Mouse (Mus musculus) G1E-ER4 (cell line): Measurements from ENCODE around the gene Ecel1. TPM values are rescaled to one million over a fixed set of nuclear protein-coding genes. Genes with fewer than 3 reads are reported as not detected.

Experiments used
- GATA1 ChIP-seq: IDR thresholded peaks from one replicate; pipeline ENCODE4 v1.8.0; 2012; ENCODE audit warnings: low read length, inconsistent platforms
- polyA plus RNA-seq: library from polyadenylated mRNA; stranded (reverse); fragments of >175 nt; gene quantifications from 2 replicates; pipeline ENCODE4 v1.2.3, GENCODE M21; 2012

Ecel1 gene
- polyA plus RNA-seq, 1 experiment = not detected

- no peak for TF ChIP-seq GATA1
These were observed 13.9 kb downstream of the Ecel1 start for GRCm38 (mm10) chr1:87142456-87142855.

GRCm38 (mm10) chr1:87141550-87141949 is 14.8 kb downstream of the Ecel1 start:
- TF ChIP-seq GATA1 = no peak

- no peak for TF ChIP-seq GATA1
These were observed 24.5 kb downstream of the Ecel1 start for GRCm38 (mm10) chr1:87131803-87132202.

- TF ChIP-seq GATA1 = no peak
These were observed 28.9 kb downstream of the Ecel1 start for GRCm38 (mm10) chr1:87127206-87128030.

- no peak for TF ChIP-seq GATA1
These were observed 31.6 kb downstream of the Ecel1 start, which contains the start of gene Akp3 for GRCm38 (mm10) chr1:87124673-87125072. Akp3 (plus strand) TSS chr1:87124973.

- no peak for TF ChIP-seq GATA1
These were observed 41.5 kb downstream of the Ecel1 start for GRCm38 (mm10) chr1:87114784-87115183.

GRCm38 (mm10) chr1:87111719-87112354 is 44.5 kb downstream of the Ecel1 start:
- TF ChIP-seq GATA1 = no peak

GRCm38 (mm10) chr1:87108564-87108963 is 47.8 kb downstream of the Ecel1 start:
- TF ChIP-seq GATA1 = no peak

- no peak for TF ChIP-seq GATA1
These were observed 49.8 kb downstream of the Ecel1 start for GRCm38 (mm10) chr1:87106536-87106935.

GRCm38 (mm10) chr1:87103936-87104335 is 52.4 kb downstream of the Ecel1 start:
- no peak for TF ChIP-seq GATA1

GRCm38 (mm10) chr1:87102114-87102513 is 54.2 kb downstream of the Ecel1 start:
- TF ChIP-seq GATA1 = no peak

GRCm38 (mm10) chr1:87101411-87101810 is 54.9 kb downstream of the Ecel1 start, which contains the start of gene Alpi:
Alpi (minus strand) TSS chr1:87101606.
- TF ChIP-seq GATA1 = no peak

GRCm38 (mm10) chr1:87098358-87098975 is 57.9 kb downstream of the Ecel1 start:
- no peak for TF ChIP-seq GATA1

Other genes starting within 250 kb of the Ecel1 start
- gene Alppl2, start 66.6 kb downstream of the Ecel1 start, polyA plus RNA-seq = not detected in 2 replicates
- not detected in 2 replicates for gene Alpi, start 54.9 kb downstream of the Ecel1 start, polyA plus RNA-seq
- not detected in 2 replicates for gene Akp3, start 31.5 kb downstream of the Ecel1 start, polyA plus RNA-seq
- gene Prss56, start 26.8 kb upstream of the Ecel1 start, polyA plus RNA-seq = not detected in 2 replicates
- gene Chrnd, start 34.1 kb upstream of the Ecel1 start, polyA plus RNA-seq = not detected in 2 replicates
- not detected in 2 replicates for gene Chrng, start 48.1 kb upstream of the Ecel1 start, polyA plus RNA-seq
- 39.0 and 39.3 TPM in 2 replicates for gene Eif4e2, start 57.4 kb upstream of the Ecel1 start, polyA plus RNA-seq
- gene Efhd1, start 107.8 kb upstream of the Ecel1 start, polyA plus RNA-seq = 0.04 TPM in 1 of 2 replicates, not detected in the other
- gene Gigyf2, start 170.5 kb upstream of the Ecel1 start, polyA plus RNA-seq = 30.5 and 33.8 TPM in 2 replicates
- gene Kcnj13, start 238.2 kb upstream of the Ecel1 start, polyA plus RNA-seq = not detected in 2 replicates